Mouse (Mus musculus) midbrain, embryonic 15.5 days (tissue): ENCODE measurements around the gene Arl15. TPM values are rescaled to one million over a fixed set of nuclear protein-coding genes. Genes with fewer than 3 reads are reported as not detected.

Source experiments
- ATAC-seq: fragments of 200-750 bp; cut with Nextera tagmentation; replicated peaks from 2 replicates; pipeline ENCODE4 v1.8.0; 2017; ENCODE audit warnings: moderate TSS enrichment
- H3K27ac ChIP-seq: fragments of 300-500 bp; sonication (generic); 2 replicates; pipeline ENCODE4 v1.5.1; 2015; ENCODE audit warnings: mild to moderate bottlenecking, inconsistent platforms
- H3K27me3 ChIP-seq: fragments of 300-500 bp; sonication (generic); replicated peaks from 2 replicates; pipeline ENCODE4 v1.6.1; 2015; ENCODE audit warnings: inconsistent platforms
- H3K36me3 ChIP-seq: fragments of 300-500 bp; sonication (generic); replicated peaks from 2 replicates; pipeline ENCODE4 v1.6.1; 2015; ENCODE audit warnings: inconsistent platforms
- H3K4me1 ChIP-seq: fragments of 300-500 bp; sonication (generic); 2 replicates; pipeline ENCODE4 v1.6.1; 2015; ENCODE audit warnings: inconsistent platforms
- H3K4me2 ChIP-seq: fragments of 300-500 bp; sonication (generic); 2 replicates; pipeline ENCODE4 v1.6.1; 2015; ENCODE audit warnings: inconsistent platforms, mild to moderate bottlenecking, moderate library complexity
- H3K4me3 ChIP-seq: fragments of 300-500 bp; sonication (generic); 2 replicates; pipeline ENCODE4 v1.5.1; 2015; ENCODE audit warnings: mild to moderate bottlenecking, inconsistent platforms
- H3K9ac ChIP-seq: fragments of 300-500 bp; sonication (generic); 2 replicates; pipeline ENCODE4 v1.6.1; 2015; ENCODE audit warnings: mild to moderate bottlenecking, inconsistent platforms
- H3K9me3 ChIP-seq: fragments of 300-500 bp; sonication (generic); 2 replicates; pipeline ENCODE4 v1.6.1; 2016; ENCODE audit warnings: inconsistent platforms
- WGBS: fragments of 180-500 bp; shearing (Covaris S2); methylation state at CpG from one replicate; pipeline ENCODE4 v1.1.7; 2015; ENCODE audit warnings: mixed read lengths; 5-methylcytosine and 5-hydroxymethylcytosine counted together
- polyA plus RNA-seq: library from polyadenylated mRNA; unstranded; fragments of >200 nt; fragmentation: Nextera tagmentation; extraction: Ambion mirVana; gene quantifications from 2 replicates; pipeline ENCODE4 v1.2.1, GENCODE M21; 2015

The Arl15 gene
- polyA plus RNA-seq, result 15.3 and 18.5 TPM in 2 replicates

- Histone ChIP-seq H3K27ac (peak within 1 kb of the TSS; percentile 94), H3K4me2 (peak within 1 kb of the TSS; percentile 70), H3K9ac (peak within 1 kb of the TSS; percentile 90), H3K36me3 (no peaks in the 10 kb centered on the region), H3K27me3 (no peaks in the 10 kb centered on the region), H3K4me1 (peaks cover 19% of the 10 kb centered on the region), H3K9me3 (no peaks in the 10 kb centered on the region), H3K4me3 (peak within 1 kb of the TSS; percentile 90)
- WGBS, result under 1% methylated on average over 49 of the region's 49 CpGs
- ATAC-seq, result peak; percentile 98
Observed at GRCm38 (mm10) chr13:113794039-113794704, at the start of gene Arl15. Gene Arl15, plus strand, starts transcription at chr13:113794505.

- no peaks in the 10 kb centered on the region for H3K4me1 ChIP-seq
- WGBS, result 58% methylated on average over 2 of the region's 2 CpGs
- no peaks in the 10 kb centered on the region for H3K27me3 ChIP-seq
Observed at GRCm38 (mm10) chr13:113745301-113745700, 49.0 kb upstream of the Arl15 start.

GRCm38 (mm10) chr13:113750766-113751165 is 43.5 kb upstream of the Arl15 start:
- Histone ChIP-seq H3K4me1 (no peaks in the 10 kb centered on the region), H3K27ac (no peak overlapping the region), H3K4me3 (no peak overlapping the region), H3K36me3 (no peaks in the 10 kb centered on the region), H3K4me2 (no peak overlapping the region), H3K9ac (no peak overlapping the region), H3K9me3 (no peaks in the 10 kb centered on the region), H3K27me3 (no peaks in the 10 kb centered on the region)
- 59% methylated on average over 5 of the region's 5 CpGs for WGBS
- no peak for ATAC-seq

More at GRCm38 (mm10) chr13:113745301-113745700, 49.0 kb upstream of the Arl15 start:
- no peak overlapping the region for H3K4me2 ChIP-seq
- no peak overlapping the region for H3K9ac ChIP-seq
- H3K27ac ChIP-seq, result no peak overlapping the region
- H3K9me3 ChIP-seq, result no peaks in the 10 kb centered on the region
- no peak for ATAC-seq
- no peak overlapping the region for H3K4me3 ChIP-seq
- H3K36me3 ChIP-seq, result no peaks in the 10 kb centered on the region

GRCm38 (mm10) chr13:113754731-113755689 is 39.3 kb upstream of the Arl15 start:
- H3K27ac ChIP-seq, result no peak overlapping the region
- no peaks in the 10 kb centered on the region for H3K4me1 ChIP-seq
- H3K9me3 ChIP-seq, result no peaks in the 10 kb centered on the region
- no peak overlapping the region for H3K4me3 ChIP-seq
- ATAC-seq, result no peak
- H3K4me2 ChIP-seq, result no peak overlapping the region
- H3K27me3 ChIP-seq, result 0 out of 2 replicates have a peak, but pooled peaks cover 3% of the 10 kb centered on the region
- H3K36me3 ChIP-seq, result no peaks in the 10 kb centered on the region
- no peak overlapping the region for H3K9ac ChIP-seq
- WGBS, result 80% methylated on average over 9 of the region's 9 CpGs

- H3K4me3 ChIP-seq, result no peak overlapping the region
- 0 out of 2 replicates have a peak, but pooled peaks cover 3% of the 10 kb centered on the region for H3K27me3 ChIP-seq
- no peak overlapping the region for H3K27ac ChIP-seq
- H3K36me3 ChIP-seq, result no peaks in the 10 kb centered on the region
- no peaks in the 10 kb centered on the region for H3K4me1 ChIP-seq
- no peak overlapping the region for H3K4me2 ChIP-seq
- H3K9ac ChIP-seq, result no peak overlapping the region
- no peaks in the 10 kb centered on the region for H3K9me3 ChIP-seq
- WGBS, result 45% methylated on average over 6 of the region's 6 CpGs
- ATAC-seq, result no peak
Observed at GRCm38 (mm10) chr13:113755779-113756178, 38.5 kb upstream of the Arl15 start.

- H3K4me3 ChIP-seq, result no peak overlapping the region
- 92% methylated on average over 11 of the region's 11 CpGs for WGBS
- H3K9ac ChIP-seq, result no peak overlapping the region
- H3K27me3 ChIP-seq, result 0 out of 2 replicates have a peak, but pooled peaks cover 3% of the 10 kb centered on the region
- no peaks in the 10 kb centered on the region for H3K9me3 ChIP-seq
- H3K27ac ChIP-seq, result no peak overlapping the region
- H3K4me2 ChIP-seq, result no peak overlapping the region
- no peaks in the 10 kb centered on the region for H3K4me1 ChIP-seq
- ATAC-seq, result no peak
- H3K36me3 ChIP-seq, result no peaks in the 10 kb centered on the region
Observed at GRCm38 (mm10) chr13:113761717-113762116, 32.6 kb upstream of the Arl15 start.

- H3K27ac ChIP-seq, result no peak overlapping the region
- no peak overlapping the region for H3K9ac ChIP-seq
- 90% methylated on average over 14 of the region's 14 CpGs for WGBS
- ATAC-seq, result no peak
- H3K36me3 ChIP-seq, result no peaks in the 10 kb centered on the region
- no peak overlapping the region for H3K4me2 ChIP-seq
- 0 out of 2 replicates have a peak, but pooled peaks cover 3% of the 10 kb centered on the region for H3K27me3 ChIP-seq
- H3K4me1 ChIP-seq, result no peaks in the 10 kb centered on the region
- H3K4me3 ChIP-seq, result no peak overlapping the region
- no peaks in the 10 kb centered on the region for H3K9me3 ChIP-seq
Observed at GRCm38 (mm10) chr13:113762766-113763516, 31.4 kb upstream of the Arl15 start.

- Histone ChIP-seq H3K27ac (no peak overlapping the region), H3K4me3 (no peak overlapping the region), H3K9ac (no peak overlapping the region), H3K27me3 (no peaks in the 10 kb centered on the region), H3K4me1 (no peaks in the 10 kb centered on the region), H3K9me3 (no peaks in the 10 kb centered on the region), H3K36me3 (no peaks in the 10 kb centered on the region), H3K4me2 (no peak overlapping the region)
- 37% methylated on average over 3 of the region's 3 CpGs for WGBS
- ATAC-seq, result no peak
Observed at GRCm38 (mm10) chr13:113765411-113765810, 28.9 kb upstream of the Arl15 start.

- Histone ChIP-seq H3K36me3 (no peaks in the 10 kb centered on the region), H3K27ac (no peak overlapping the region), H3K4me1 (peaks cover 3% of the 10 kb centered on the region; the same call in 1 of the 2 replicates), H3K9ac (no peak overlapping the region), H3K4me2 (no peak overlapping the region), H3K9me3 (no peaks in the 10 kb centered on the region), H3K4me3 (no peak overlapping the region), H3K27me3 (no peaks in the 10 kb centered on the region)
- no peak for ATAC-seq
- 90% methylated on average over 3 of the region's 3 CpGs for WGBS
Observed at GRCm38 (mm10) chr13:113769829-113770228, 24.5 kb upstream of the Arl15 start.

- Histone ChIP-seq H3K36me3 (no peaks in the 10 kb centered on the region), H3K9ac (no peak overlapping the region), H3K4me1 (peaks cover 3% of the 10 kb centered on the region; the same call in 1 of the 2 replicates), H3K4me3 (no peak overlapping the region), H3K9me3 (no peaks in the 10 kb centered on the region), H3K4me2 (no peak overlapping the region), H3K27ac (no peak overlapping the region), H3K27me3 (no peaks in the 10 kb centered on the region)
- ATAC-seq, result no peak
- WGBS, result 94% methylated on average over 5 of the region's 5 CpGs
Observed at GRCm38 (mm10) chr13:113770340-113770739, 24.0 kb upstream of the Arl15 start.

GRCm38 (mm10) chr13:113771340-113771739 is 23.0 kb upstream of the Arl15 start:
- peak; percentile 60 for ATAC-seq
- H3K4me1 ChIP-seq, result peaks cover 3% of the 10 kb centered on the region; the same call in 1 of the 2 replicates
- H3K4me3 ChIP-seq, result no peak overlapping the region
- no peak overlapping the region for H3K9ac ChIP-seq
- WGBS, result 14% methylated on average over 1 of the region's 1 CpGs
- H3K9me3 ChIP-seq, result no peaks in the 10 kb centered on the region
- no peak overlapping the region for H3K27ac ChIP-seq
- H3K4me2 ChIP-seq, result no peak overlapping the region
- no peaks in the 10 kb centered on the region for H3K36me3 ChIP-seq
- no peaks in the 10 kb centered on the region for H3K27me3 ChIP-seq

- no peak overlapping the region for H3K4me2 ChIP-seq
- H3K27me3 ChIP-seq, result no peaks in the 10 kb centered on the region
- no peak overlapping the region for H3K9ac ChIP-seq
- no peak overlapping the region for H3K27ac ChIP-seq
- no peak for ATAC-seq
- H3K9me3 ChIP-seq, result no peaks in the 10 kb centered on the region
- 89% methylated on average over 8 of the region's 8 CpGs for WGBS
- no peak overlapping the region for H3K4me3 ChIP-seq
- no peaks in the 10 kb centered on the region for H3K36me3 ChIP-seq
- H3K4me1 ChIP-seq, result peaks cover 3% of the 10 kb centered on the region; the same call in 1 of the 2 replicates
Observed at GRCm38 (mm10) chr13:113774799-113775198, 19.5 kb upstream of the Arl15 start.
